Mouse (Mus musculus): ENCODE results near the gene Bcl6. TPM values are rescaled to one million over a fixed set of nuclear protein-coding genes. Genes with fewer than 3 reads are reported as not detected.

Gene Bcl6
- polyA plus RNA-seq, 1 experiment from 2014 or later, result 1.2 TPM

DNA sequence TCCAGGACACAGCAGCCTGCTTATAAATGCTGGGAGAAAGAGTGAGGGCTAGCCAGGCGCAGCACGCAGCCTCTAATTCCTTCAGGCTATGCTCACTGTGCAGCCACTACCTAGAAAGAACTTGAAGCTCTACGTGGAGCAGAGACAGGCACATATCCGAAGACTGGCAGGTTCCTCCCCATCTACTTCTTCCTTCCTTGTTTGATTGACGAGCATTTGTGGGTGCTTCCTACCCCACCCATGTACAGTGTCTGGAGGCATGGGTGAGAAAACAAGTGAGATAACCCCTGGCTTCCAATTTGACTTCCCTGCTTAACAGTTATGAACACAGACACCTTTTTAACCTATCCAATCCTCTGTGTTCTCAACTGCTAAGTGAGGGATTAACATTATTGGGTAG lies 28.1 kb upstream of the Bcl6 start:
- no peaks in the 10 kb centered on the region for H3K9me3 ChIP-seq (replicated peaks; ENCODE audit: control insufficient read depth, low read length)
- no peaks in the 10 kb centered on the region for H3K4me1 ChIP-seq (ENCODE audit: control insufficient read depth, insufficient read depth, low read length)
- H3K27me3 ChIP-seq (ENCODE audit: control insufficient read depth, insufficient read depth, low read length), result no peaks in the 10 kb centered on the region
- H3K4me3 ChIP-seq (ENCODE audit: low read length), result no peak overlapping the region
- no peaks in the 10 kb centered on the region for H3K36me3 ChIP-seq (ENCODE audit: control insufficient read depth, insufficient read depth)
- no peak overlapping the region for H3K27ac ChIP-seq (ENCODE audit: low read length)
- no peak overlapping the region for H3K4me2 ChIP-seq (ENCODE audit: low read depth, low read length)
- H3K9ac ChIP-seq (ENCODE audit: low read length), result no peak overlapping the region
- ATAC-seq (replicated peaks; ENCODE audit: extremely low read depth, insufficient read depth, low FRiP score), result no peak
- WGBS, result 66% methylated on average over 5 of the region's 5 CpGs

- no peaks in the 10 kb centered on the region for H3K27me3 ChIP-seq (ENCODE audit: control insufficient read depth, insufficient read depth, low read length)
- H3K9ac ChIP-seq (ENCODE audit: low read length), result no peak overlapping the region
- H3K4me3 ChIP-seq (ENCODE audit: low read length), result no peak overlapping the region
- no peaks in the 10 kb centered on the region for H3K36me3 ChIP-seq (ENCODE audit: control insufficient read depth, insufficient read depth)
- WGBS, result 57% methylated on average over 6 of the region's 6 CpGs
- no peak for ATAC-seq (replicated peaks; ENCODE audit: extremely low read depth, insufficient read depth, low FRiP score)
- no peaks in the 10 kb centered on the region for H3K4me1 ChIP-seq (ENCODE audit: control insufficient read depth, insufficient read depth, low read length)
- no peak overlapping the region for H3K27ac ChIP-seq (ENCODE audit: low read length)
- no peak overlapping the region for H3K4me2 ChIP-seq (ENCODE audit: low read depth, low read length)
- H3K9me3 ChIP-seq (replicated peaks; ENCODE audit: control insufficient read depth, low read length), result no peaks in the 10 kb centered on the region
Observed at GRCm38 (mm10) chr16:24016273-24016672, 27.6 kb upstream of the Bcl6 start.

DNA sequence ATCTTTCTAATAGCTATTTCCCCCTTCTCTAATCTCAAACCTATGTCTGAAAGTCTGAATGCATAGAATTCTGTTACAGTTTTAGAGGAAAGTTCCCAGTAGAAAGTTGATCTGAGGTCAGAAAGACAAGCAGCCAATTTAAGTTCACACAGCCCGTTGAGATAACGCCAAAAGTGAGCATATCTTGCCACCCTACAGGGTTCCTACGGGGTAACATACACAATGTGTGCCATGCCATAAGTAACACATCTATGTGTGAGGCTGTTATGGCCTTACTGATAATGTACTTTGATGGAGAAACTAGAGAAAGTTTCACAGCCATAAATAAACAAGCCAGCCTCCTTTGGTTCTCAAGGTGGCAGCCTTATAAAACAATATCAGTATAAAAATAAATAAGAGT lies 25.7 kb upstream of the Bcl6 start:
- no peaks in the 10 kb centered on the region for H3K9me3 ChIP-seq (replicated peaks; ENCODE audit: control insufficient read depth, low read length)
- H3K4me1 ChIP-seq (ENCODE audit: control insufficient read depth, insufficient read depth, low read length), result no peaks in the 10 kb centered on the region
- no peak overlapping the region for H3K4me2 ChIP-seq (ENCODE audit: low read depth, low read length)
- H3K4me3 ChIP-seq (ENCODE audit: low read length), result no peak overlapping the region
- H3K27me3 ChIP-seq (ENCODE audit: control insufficient read depth, insufficient read depth, low read length), result no peaks in the 10 kb centered on the region
- 38% methylated on average over 3 of the region's 3 CpGs for WGBS
- H3K27ac ChIP-seq (ENCODE audit: low read length), result no peak overlapping the region
- H3K9ac ChIP-seq (ENCODE audit: low read length), result no peak overlapping the region
- H3K36me3 ChIP-seq (ENCODE audit: control insufficient read depth, insufficient read depth), result no peaks in the 10 kb centered on the region
- no peak for ATAC-seq (replicated peaks; ENCODE audit: extremely low read depth, insufficient read depth, low FRiP score)

GRCm38 (mm10) chr16:24012066-24012465 lies 23.4 kb upstream of the Bcl6 start:
- H3K4me1 ChIP-seq (ENCODE audit: control insufficient read depth, insufficient read depth, low read length), result no peaks in the 10 kb centered on the region
- H3K27ac ChIP-seq (ENCODE audit: low read length), result no peak overlapping the region
- no peaks in the 10 kb centered on the region for H3K27me3 ChIP-seq (ENCODE audit: control insufficient read depth, insufficient read depth, low read length)
- no peaks in the 10 kb centered on the region for H3K9me3 ChIP-seq (replicated peaks; ENCODE audit: control insufficient read depth, low read length)
- no peak overlapping the region for H3K9ac ChIP-seq (ENCODE audit: low read length)
- no peaks in the 10 kb centered on the region for H3K36me3 ChIP-seq (ENCODE audit: control insufficient read depth, insufficient read depth)
- no peak for ATAC-seq (replicated peaks; ENCODE audit: extremely low read depth, insufficient read depth, low FRiP score)
- no peak overlapping the region for H3K4me2 ChIP-seq (ENCODE audit: low read depth, low read length)
- 34% methylated on average over 3 of the region's 3 CpGs for WGBS
- no peak overlapping the region for H3K4me3 ChIP-seq (ENCODE audit: low read length)

- Histone ChIP-seq H3K36me3 (ENCODE audit: control insufficient read depth, insufficient read depth) (no peaks in the 10 kb centered on the region), H3K27me3 (ENCODE audit: control insufficient read depth, insufficient read depth, low read length) (no peaks in the 10 kb centered on the region), H3K4me3 (ENCODE audit: low read length) (no peak overlapping the region), H3K27ac (ENCODE audit: low read length) (no peak overlapping the region), H3K4me1 (ENCODE audit: control insufficient read depth, insufficient read depth, low read length) (no peaks in the 10 kb centered on the region), H3K9ac (ENCODE audit: low read length) (no peak overlapping the region), H3K9me3 (replicated peaks; ENCODE audit: control insufficient read depth, low read length) (no peaks in the 10 kb centered on the region), H3K4me2 (ENCODE audit: low read depth, low read length) (no peak overlapping the region)
- no peak for ATAC-seq (replicated peaks; ENCODE audit: extremely low read depth, insufficient read depth, low FRiP score)
- WGBS, result 67% methylated on average over 3 of the region's 3 CpGs
Observed at GRCm38 (mm10) chr16:24011306-24011705, 22.7 kb upstream of the Bcl6 start.

DNA sequence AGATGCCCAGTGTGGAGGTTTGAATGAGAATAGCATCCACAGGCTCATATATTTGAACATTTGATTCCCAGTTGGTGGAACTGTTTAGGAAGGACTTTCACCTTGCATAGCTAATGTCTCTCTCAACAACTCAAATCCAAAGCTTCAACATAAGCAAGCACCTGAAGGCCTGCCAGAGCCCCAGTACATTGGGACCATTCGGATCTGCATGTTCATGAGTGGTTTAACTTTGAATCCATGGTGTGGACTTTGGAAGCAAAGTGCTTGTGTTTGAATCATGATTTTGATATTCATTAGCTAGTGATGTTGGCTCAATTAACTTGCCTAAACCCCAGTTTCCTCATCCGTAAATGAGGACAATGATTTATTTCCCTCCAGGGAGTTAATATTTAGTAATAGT lies 21.2 kb upstream of the Bcl6 start:
- ATAC-seq (replicated peaks; ENCODE audit: extremely low read depth, insufficient read depth, low FRiP score), result no peak
- Histone ChIP-seq H3K27ac (ENCODE audit: low read length) (no peak overlapping the region), H3K27me3 (ENCODE audit: control insufficient read depth, insufficient read depth, low read length) (no peaks in the 10 kb centered on the region), H3K4me1 (ENCODE audit: control insufficient read depth, insufficient read depth, low read length) (no peaks in the 10 kb centered on the region), H3K4me2 (ENCODE audit: low read depth, low read length) (no peak overlapping the region), H3K4me3 (ENCODE audit: low read length) (no peak overlapping the region), H3K9me3 (replicated peaks; ENCODE audit: control insufficient read depth, low read length) (no peaks in the 10 kb centered on the region), H3K9ac (ENCODE audit: low read length) (no peak overlapping the region), H3K36me3 (ENCODE audit: control insufficient read depth, insufficient read depth) (no peaks in the 10 kb centered on the region)
- 91% methylated on average over 2 of the region's 2 CpGs for WGBS

DNA sequence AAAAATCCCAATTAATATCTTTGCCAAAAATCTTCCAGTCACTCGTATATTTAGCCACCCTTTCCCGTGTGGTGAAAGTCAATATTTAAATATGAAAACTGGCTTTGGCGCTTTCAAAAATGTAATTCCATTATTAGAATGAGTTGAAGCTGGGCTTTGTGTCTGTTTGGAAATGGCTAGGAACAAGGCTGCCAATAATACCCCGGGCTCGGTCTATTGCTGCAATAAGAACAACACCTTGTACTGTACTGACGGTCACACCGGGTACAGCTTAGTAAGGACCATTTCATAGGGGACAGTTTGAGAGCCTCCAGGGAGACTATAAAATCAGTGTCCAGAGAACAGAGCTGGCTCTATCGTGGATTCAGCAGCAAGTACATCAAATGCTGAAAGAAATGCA lies 17.3 kb upstream of the Bcl6 start:
- no peak overlapping the region for H3K4me3 ChIP-seq (ENCODE audit: low read length)
- no peaks in the 10 kb centered on the region for H3K4me1 ChIP-seq (ENCODE audit: control insufficient read depth, insufficient read depth, low read length)
- H3K9ac ChIP-seq (ENCODE audit: low read length), result no peak overlapping the region
- H3K4me2 ChIP-seq (ENCODE audit: low read depth, low read length), result no peak overlapping the region
- no peaks in the 10 kb centered on the region for H3K9me3 ChIP-seq (replicated peaks; ENCODE audit: control insufficient read depth, low read length)
- ATAC-seq (replicated peaks; ENCODE audit: extremely low read depth, insufficient read depth, low FRiP score), result no peak
- H3K27ac ChIP-seq (ENCODE audit: low read length), result no peak overlapping the region
- no peaks in the 10 kb centered on the region for H3K27me3 ChIP-seq (ENCODE audit: control insufficient read depth, insufficient read depth, low read length)
- WGBS, result 83% methylated on average over 8 of the region's 8 CpGs
- H3K36me3 ChIP-seq (ENCODE audit: control insufficient read depth, insufficient read depth), result no peaks in the 10 kb centered on the region

DNA sequence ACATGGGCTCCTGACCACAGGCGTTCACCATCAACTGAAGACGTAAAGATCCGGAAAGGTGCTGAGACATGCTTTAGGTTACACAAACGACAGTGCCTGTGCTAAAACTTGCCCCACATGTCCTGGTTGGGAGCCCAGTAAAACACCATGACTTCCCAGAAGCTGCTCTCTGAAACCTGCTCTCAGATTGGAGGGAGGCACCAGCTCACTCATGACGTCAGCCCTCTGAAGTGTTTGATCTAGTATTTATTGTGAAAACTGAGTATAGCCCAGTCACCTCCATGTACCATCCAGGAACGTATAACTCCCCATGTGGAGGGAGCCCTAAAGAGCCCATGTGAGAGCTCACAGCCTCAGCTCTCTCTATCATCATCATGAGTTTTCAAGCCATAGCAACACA lies 9.3 kb upstream of the Bcl6 start:
- H3K4me1 ChIP-seq (ENCODE audit: control insufficient read depth, insufficient read depth, low read length), result peaks cover 10% of the 10 kb centered on the region; the same call in 1 of the 2 replicates
- H3K27ac ChIP-seq (ENCODE audit: low read length), result no peak overlapping the region
- H3K9ac ChIP-seq (ENCODE audit: low read length), result no peak overlapping the region
- H3K9me3 ChIP-seq (replicated peaks; ENCODE audit: control insufficient read depth, low read length), result no peaks in the 10 kb centered on the region
- H3K36me3 ChIP-seq (ENCODE audit: control insufficient read depth, insufficient read depth), result no peaks in the 10 kb centered on the region
- 81% methylated on average over 6 of the region's 6 CpGs for WGBS
- ATAC-seq (replicated peaks; ENCODE audit: extremely low read depth, insufficient read depth, low FRiP score), result no peak
- H3K27me3 ChIP-seq (ENCODE audit: control insufficient read depth, insufficient read depth, low read length), result no peaks in the 10 kb centered on the region
- H3K4me3 ChIP-seq (ENCODE audit: low read length), result no peak overlapping the region
- no peak overlapping the region for H3K4me2 ChIP-seq (ENCODE audit: low read depth, low read length)

DNA sequence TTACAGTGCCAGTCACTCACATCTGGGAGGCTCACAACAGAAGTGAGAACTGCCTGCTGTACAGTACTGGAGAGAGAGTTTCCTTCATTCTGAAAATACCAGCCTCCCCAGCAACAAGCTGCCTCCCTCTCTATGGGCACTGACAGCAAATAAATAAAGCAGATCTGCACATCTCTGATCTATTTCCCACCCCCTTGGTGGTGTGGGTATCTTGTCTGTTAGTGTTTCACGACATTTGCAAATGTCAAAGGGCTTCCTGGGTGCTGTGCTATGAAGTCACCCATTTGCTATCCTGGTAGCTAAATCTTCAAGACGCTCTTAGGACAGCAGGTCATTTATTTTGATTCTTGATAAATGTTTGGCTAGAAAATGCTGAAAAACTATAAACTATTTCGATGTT lies 8.6 kb upstream of the Bcl6 start:
- Histone ChIP-seq H3K9me3 (replicated peaks; ENCODE audit: control insufficient read depth, low read length) (no peaks in the 10 kb centered on the region), H3K4me1 (ENCODE audit: control insufficient read depth, insufficient read depth, low read length) (peaks cover 10% of the 10 kb centered on the region; the same call in 1 of the 2 replicates), H3K4me2 (ENCODE audit: low read depth, low read length) (no peak overlapping the region), H3K4me3 (ENCODE audit: low read length) (no peak overlapping the region), H3K27ac (ENCODE audit: low read length) (no peak overlapping the region), H3K27me3 (ENCODE audit: control insufficient read depth, insufficient read depth, low read length) (no peaks in the 10 kb centered on the region), H3K36me3 (ENCODE audit: control insufficient read depth, insufficient read depth) (no peaks in the 10 kb centered on the region), H3K9ac (ENCODE audit: low read length) (no peak overlapping the region)
- ATAC-seq (replicated peaks; ENCODE audit: extremely low read depth, insufficient read depth, low FRiP score), result no peak
- 71% methylated on average over 3 of the region's 3 CpGs for WGBS

DNA sequence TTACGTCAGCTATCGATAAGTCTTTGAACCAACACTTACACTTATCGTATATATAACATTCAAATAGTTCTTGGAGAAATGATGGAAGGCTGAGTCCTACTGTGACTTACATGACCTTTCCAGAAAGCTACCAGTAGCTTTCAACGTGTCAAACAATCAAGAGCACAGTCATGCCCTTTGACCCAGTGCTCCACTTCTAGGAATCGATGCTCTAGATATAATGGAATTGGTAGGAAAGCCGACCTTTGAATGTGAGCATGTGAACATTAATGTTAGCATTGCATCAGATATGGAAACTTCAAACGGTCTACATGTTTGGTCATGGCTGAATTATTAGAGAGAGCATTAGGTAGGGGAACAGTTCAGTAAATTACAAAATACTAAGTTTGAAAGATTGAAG lies 7.7 kb upstream of the Bcl6 start:
- H3K27me3 ChIP-seq (ENCODE audit: control insufficient read depth, insufficient read depth, low read length), result no peaks in the 10 kb centered on the region
- H3K9me3 ChIP-seq (replicated peaks; ENCODE audit: control insufficient read depth, low read length), result no peaks in the 10 kb centered on the region
- peaks cover 12% of the 10 kb centered on the region for H3K4me1 ChIP-seq (ENCODE audit: control insufficient read depth, insufficient read depth, low read length)
- H3K4me2 ChIP-seq (ENCODE audit: low read depth, low read length), result no peak overlapping the region
- no peak overlapping the region for H3K9ac ChIP-seq (ENCODE audit: low read length)
- H3K36me3 ChIP-seq (ENCODE audit: control insufficient read depth, insufficient read depth), result no peaks in the 10 kb centered on the region
- no peak overlapping the region for H3K27ac ChIP-seq (ENCODE audit: low read length)
- H3K4me3 ChIP-seq (ENCODE audit: low read length), result no peak overlapping the region
- WGBS, result 82% methylated on average over 7 of the region's 7 CpGs
- no peak for ATAC-seq (replicated peaks; ENCODE audit: extremely low read depth, insufficient read depth, low FRiP score)

All from heart, embryonic 16.5 days (tissue).